Mouse (Mus musculus) limb, embryonic 15.5 days (tissue): ENCODE measurements around the gene Maml2. TPM values are rescaled to one million over a fixed set of nuclear protein-coding genes. Genes with fewer than 3 reads are reported as not detected.

Experiments used
- ATAC-seq: fragments of 200-750 bp; cut with Nextera tagmentation; 2 replicates; pipeline ENCODE4 v1.8.0; 2017; ENCODE audit warnings: low read depth, moderate TSS enrichment; ENCODE audit not compliant: insufficient number of reproducible peaks, low FRiP score, low TSS enrichment
- H3K27ac ChIP-seq: fragments of 300-500 bp; sonication (generic); 2 replicates; pipeline ENCODE4 v1.5.1; 2015; ENCODE audit warnings: moderate library complexity, mild to moderate bottlenecking, inconsistent platforms
- H3K27me3 ChIP-seq: fragments of 300-500 bp; sonication (generic); 2 replicates; pipeline ENCODE4 v1.6.1; 2015; ENCODE audit warnings: inconsistent platforms
- H3K36me3 ChIP-seq: fragments of 300-500 bp; sonication (generic); 2 replicates; pipeline ENCODE4 v1.6.1; 2015; ENCODE audit warnings: inconsistent platforms
- H3K4me1 ChIP-seq: fragments of 300-500 bp; sonication (generic); 2 replicates; pipeline ENCODE4 v1.6.1; 2015; ENCODE audit warnings: inconsistent platforms
- H3K4me2 ChIP-seq: fragments of 300-500 bp; sonication (generic); 2 replicates; pipeline ENCODE4 v1.6.1; 2015; ENCODE audit warnings: mild to moderate bottlenecking, inconsistent platforms
- H3K4me3 ChIP-seq: fragments of 300-500 bp; sonication (generic); 2 replicates; pipeline ENCODE4 v1.5.1; 2015; ENCODE audit warnings: mild to moderate bottlenecking, inconsistent platforms
- H3K9ac ChIP-seq: fragments of 300-500 bp; sonication (generic); 2 replicates; pipeline ENCODE4 v1.6.1; 2015; ENCODE audit warnings: inconsistent platforms
- H3K9me3 ChIP-seq: fragments of 300-500 bp; sonication (generic); 2 replicates; pipeline ENCODE4 v1.6.1; 2016; ENCODE audit warnings: inconsistent platforms
- WGBS: fragments of 180-500 bp; shearing (Covaris S2); methylation state at CpG from one replicate; pipeline ENCODE4 v1.1.7; 2015; 5-methylcytosine and 5-hydroxymethylcytosine counted together
- polyA plus RNA-seq: library from polyadenylated mRNA; unstranded; fragments of >200 nt; fragmentation: Nextera tagmentation; extraction: Ambion mirVana; gene quantifications from 2 replicates; pipeline ENCODE4 v1.2.1, GENCODE M21; 2015

The Maml2 gene
- 10.2 and 10.9 TPM in 2 replicates for polyA plus RNA-seq

GRCm38 (mm10) chr9:13297668-13298512 is at the start of gene Maml2:
Maml2 (plus strand) TSS chr9:13297957.
- Histone ChIP-seq H3K4me3 (peak within 1 kb of the TSS; percentile 51), H3K27ac (peak within 1 kb of the TSS; percentile 81), H3K27me3 (no peaks in the 10 kb centered on the region), H3K4me2 (peak within 1 kb of the TSS; percentile 94), H3K36me3 (no peaks in the 10 kb centered on the region), H3K9ac (peak within 1 kb of the TSS; percentile 47), H3K4me1 (peaks cover 46% of the 10 kb centered on the region), H3K9me3 (no peaks in the 10 kb centered on the region)
- peak; percentile 57 for ATAC-seq
- under 1% methylated on average over 23 of the region's 23 CpGs for WGBS

DNA sequence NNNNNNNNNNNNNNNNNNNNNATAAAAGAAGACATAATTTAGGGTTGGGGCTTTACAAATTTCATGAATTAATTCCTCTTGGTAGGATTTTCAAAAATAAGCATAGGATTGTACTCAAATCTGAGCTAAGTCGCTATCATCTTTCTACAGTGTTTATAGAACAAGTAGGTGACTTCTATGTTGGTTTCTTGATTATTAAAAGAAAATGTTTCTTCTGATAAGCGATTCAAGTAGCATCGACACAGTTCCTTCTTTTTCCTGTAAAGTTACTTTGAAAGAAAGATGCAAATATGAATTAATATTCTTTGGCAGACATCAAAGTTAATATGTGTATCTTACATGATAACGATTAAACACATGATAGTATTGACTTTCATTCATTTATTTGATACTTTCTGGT is 49.7 kb upstream of the Maml2 start:
- Histone ChIP-seq H3K27me3 (no peaks in the 10 kb centered on the region), H3K4me2 (no peak overlapping the region), H3K36me3 (no peaks in the 10 kb centered on the region), H3K4me3 (no peak overlapping the region), H3K4me1 (peaks cover 13% of the 10 kb centered on the region; the same call in 1 of the 2 replicates), H3K9ac (no peak overlapping the region), H3K9me3 (no peaks in the 10 kb centered on the region), H3K27ac (no peak overlapping the region)
- no peak for ATAC-seq
- 96% methylated on average over 4 of the region's 4 CpGs for WGBS

DNA sequence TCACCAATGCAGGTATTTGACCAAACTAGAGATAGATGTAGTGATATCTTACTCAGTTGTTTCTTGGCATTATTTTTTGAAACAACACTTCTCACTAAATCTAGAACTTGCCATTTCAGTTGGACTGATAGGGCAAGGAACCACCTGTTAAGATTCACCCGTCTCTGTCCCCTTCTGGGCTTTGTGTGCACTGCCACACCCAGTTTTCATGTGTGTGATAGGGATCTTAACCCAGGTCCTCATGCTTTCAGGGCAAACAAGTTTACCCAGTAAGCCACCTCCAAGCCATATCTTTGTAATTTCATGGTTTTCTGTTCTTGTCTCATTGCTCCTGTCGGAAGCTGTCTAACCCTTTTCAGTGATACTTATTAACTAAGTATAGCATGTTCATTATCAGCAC is 46.5 kb upstream of the Maml2 start:
- 0 out of 2 replicates have a peak, but pooled peaks cover 4% of the 10 kb centered on the region for H3K4me1 ChIP-seq
- H3K27me3 ChIP-seq = no peaks in the 10 kb centered on the region
- no peak for ATAC-seq
- no peak overlapping the region for H3K27ac ChIP-seq
- WGBS = 64% methylated on average over 2 of the region's 2 CpGs
- H3K4me2 ChIP-seq = no peak overlapping the region
- H3K9me3 ChIP-seq = no peaks in the 10 kb centered on the region
- no peak overlapping the region for H3K9ac ChIP-seq
- no peaks in the 10 kb centered on the region for H3K36me3 ChIP-seq
- H3K4me3 ChIP-seq = no peak overlapping the region

GRCm38 (mm10) chr9:13256726-13257125 is 41.0 kb upstream of the Maml2 start:
- no peaks in the 10 kb centered on the region for H3K9me3 ChIP-seq
- H3K4me1 ChIP-seq = no peaks in the 10 kb centered on the region
- no peak overlapping the region for H3K4me2 ChIP-seq
- ATAC-seq = no peak
- H3K9ac ChIP-seq = no peak overlapping the region
- no peak overlapping the region for H3K27ac ChIP-seq
- H3K4me3 ChIP-seq = no peak overlapping the region
- H3K36me3 ChIP-seq = no peaks in the 10 kb centered on the region
- WGBS = 100% methylated on average over 1 of the region's 1 CpGs
- no peaks in the 10 kb centered on the region for H3K27me3 ChIP-seq

GRCm38 (mm10) chr9:13258173-13258572 is 39.6 kb upstream of the Maml2 start:
- no peaks in the 10 kb centered on the region for H3K27me3 ChIP-seq
- WGBS = 87% methylated on average over 2 of the region's 2 CpGs
- no peak overlapping the region for H3K4me3 ChIP-seq
- no peaks in the 10 kb centered on the region for H3K9me3 ChIP-seq
- H3K9ac ChIP-seq = no peak overlapping the region
- no peak overlapping the region for H3K4me2 ChIP-seq
- H3K4me1 ChIP-seq = no peaks in the 10 kb centered on the region
- H3K27ac ChIP-seq = no peak overlapping the region
- H3K36me3 ChIP-seq = no peaks in the 10 kb centered on the region
- no peak for ATAC-seq

DNA sequence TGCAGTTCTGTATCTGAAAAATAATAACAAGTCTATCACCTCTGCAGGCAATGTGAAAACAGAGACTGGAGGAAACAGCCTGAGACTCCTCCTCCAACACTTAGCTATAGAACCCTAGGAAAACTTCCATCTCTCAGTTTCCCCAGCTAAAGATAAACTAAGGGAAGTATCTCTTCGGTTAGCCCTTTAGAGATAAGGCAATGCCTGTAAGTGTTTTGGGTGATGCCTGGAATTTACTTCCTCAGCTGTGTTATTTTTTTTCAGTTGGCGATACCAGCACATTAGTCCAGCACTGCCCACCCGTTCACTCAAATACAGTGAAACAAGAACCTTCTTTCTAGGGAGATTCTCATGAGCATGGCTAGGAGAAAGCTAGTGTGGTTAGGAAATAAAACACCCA is 36.8 kb upstream of the Maml2 start:
- no peak for ATAC-seq
- no peaks in the 10 kb centered on the region for H3K36me3 ChIP-seq
- 74% methylated on average over 3 of the region's 3 CpGs for WGBS

DNA sequence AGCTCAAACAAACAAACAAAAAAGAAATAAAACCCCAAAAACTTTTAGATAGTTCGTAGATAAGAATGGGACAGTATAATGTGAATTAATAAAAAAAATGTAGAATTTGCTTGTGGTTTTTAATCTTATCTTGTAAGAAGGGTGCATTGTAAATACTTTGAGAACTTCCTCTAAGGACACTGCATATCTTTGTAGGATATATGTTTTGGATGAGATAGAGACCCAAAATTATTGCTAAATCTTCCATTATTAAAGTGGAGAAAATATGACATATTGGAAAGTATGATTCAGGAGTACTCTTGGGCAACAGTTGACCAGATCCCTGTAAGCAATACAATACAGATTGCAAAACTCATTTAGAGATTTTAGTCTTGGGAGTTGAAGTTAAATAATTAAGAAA is 24.5 kb upstream of the Maml2 start:
- ATAC-seq = no peak
- H3K9me3 ChIP-seq = no peaks in the 10 kb centered on the region
- H3K36me3 ChIP-seq = no peaks in the 10 kb centered on the region
- no peak overlapping the region for H3K9ac ChIP-seq
- H3K4me1 ChIP-seq = no peaks in the 10 kb centered on the region
- H3K27ac ChIP-seq = no peak overlapping the region
- H3K4me3 ChIP-seq = no peak overlapping the region
- no peak overlapping the region for H3K4me2 ChIP-seq
- 85% methylated on average over 1 of the region's 1 CpGs for WGBS
- H3K27me3 ChIP-seq = no peaks in the 10 kb centered on the region

More for the DNA sequence above, 36.8 kb upstream of the Maml2 start:
- Histone ChIP-seq H3K4me3 (no peak overlapping the region), H3K9me3 (no peaks in the 10 kb centered on the region), H3K27me3 (no peaks in the 10 kb centered on the region), H3K4me2 (no peak overlapping the region), H3K4me1 (no peaks in the 10 kb centered on the region), H3K27ac (no peak overlapping the region), H3K9ac (no peak overlapping the region)

DNA sequence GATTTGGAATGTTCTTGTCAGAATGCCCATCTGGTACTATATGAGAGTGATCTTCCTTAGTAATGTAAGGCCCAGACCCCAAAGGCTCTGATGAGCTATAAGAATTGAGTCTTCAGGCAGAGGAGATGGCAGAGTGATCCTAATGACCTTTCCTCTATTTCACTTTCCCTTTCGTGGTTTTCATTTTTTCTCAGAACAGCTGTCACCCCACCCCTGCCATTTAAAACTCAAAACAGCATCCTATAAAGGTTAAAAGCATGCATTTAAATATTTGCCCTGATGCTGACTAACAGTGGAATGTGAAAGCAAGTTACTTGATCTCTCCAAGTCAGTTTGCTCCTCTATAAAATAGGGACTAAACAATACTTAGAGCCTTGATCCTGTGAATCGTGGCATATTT is 10.3 kb upstream of the Maml2 start:
- H3K27ac ChIP-seq = no peak overlapping the region
- no peak overlapping the region for H3K4me3 ChIP-seq
- WGBS = 41% methylated on average over 2 of the region's 2 CpGs
- no peaks in the 10 kb centered on the region for H3K9me3 ChIP-seq
- no peak for ATAC-seq
- no peak overlapping the region for H3K9ac ChIP-seq
- no peaks in the 10 kb centered on the region for H3K36me3 ChIP-seq
- H3K4me2 ChIP-seq = no peak overlapping the region
- H3K27me3 ChIP-seq = no peaks in the 10 kb centered on the region
- no peaks in the 10 kb centered on the region for H3K4me1 ChIP-seq

GRCm38 (mm10) chr9:13296274-13297121 is 1.3 kb upstream of the Maml2 start:
- Histone ChIP-seq H3K4me3 (peak overlapping the region; percentile 51), H3K4me2 (peak overlapping the region; percentile 94), H3K9me3 (no peaks in the 10 kb centered on the region), H3K27me3 (no peaks in the 10 kb centered on the region), H3K9ac (peak overlapping the region; percentile 47), H3K36me3 (no peaks in the 10 kb centered on the region), H3K27ac (peak overlapping the region; percentile 81), H3K4me1 (peaks cover 43% of the 10 kb centered on the region)
- peak; percentile 87 for ATAC-seq
- under 1% methylated on average over 28 of the region's 28 CpGs for whole genome bisulfite sequencing

GRCm38 (mm10) chr9:13297122-13297667 is 562 bp upstream of the Maml2 start:
- H3K9ac ChIP-seq = peak overlapping the region; percentile 47
- H3K36me3 ChIP-seq = no peaks in the 10 kb centered on the region
- peak overlapping the region; percentile 94 for H3K4me2 ChIP-seq
- peak overlapping the region; percentile 81 for H3K27ac ChIP-seq
- H3K4me1 ChIP-seq = peaks cover 46% of the 10 kb centered on the region
- ATAC-seq = no peak
- H3K4me3 ChIP-seq = peak overlapping the region; percentile 51
- H3K27me3 ChIP-seq = no peaks in the 10 kb centered on the region
- no peaks in the 10 kb centered on the region for H3K9me3 ChIP-seq
- WGBS = 0% methylated on average over 12 of the region's 12 CpGs

DNA sequence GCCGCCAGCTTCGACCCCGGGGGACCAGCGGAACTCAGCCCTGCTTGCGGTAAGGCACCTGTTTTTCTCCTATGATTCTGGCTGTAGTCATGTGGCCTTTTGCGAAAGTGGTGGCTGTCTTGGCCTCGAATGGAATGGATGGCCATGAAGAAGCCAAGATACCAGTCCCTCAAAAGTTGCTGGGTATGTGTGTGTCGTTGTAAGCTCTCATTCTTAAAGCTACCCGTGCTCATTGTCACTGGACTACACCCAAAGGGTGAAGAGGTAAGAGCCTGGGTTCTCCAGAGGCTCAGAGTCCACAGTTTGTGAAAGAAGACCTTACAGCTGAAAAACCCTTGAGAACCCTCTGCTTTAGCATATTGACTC is 739 bp downstream of the Maml2 start:
- H3K4me1 ChIP-seq = peaks cover 46% of the 10 kb centered on the region
- no peaks in the 10 kb centered on the region for H3K36me3 ChIP-seq
- H3K4me2 ChIP-seq = peak overlapping the region; percentile 94
- H3K27me3 ChIP-seq = no peaks in the 10 kb centered on the region
- ATAC-seq = no peak
- H3K27ac ChIP-seq = no peak overlapping the region
- H3K9me3 ChIP-seq = no peaks in the 10 kb centered on the region
- 29% methylated on average over 9 of the region's 9 CpGs for WGBS
- peak overlapping the region; percentile 47 for H3K9ac ChIP-seq
- H3K4me3 ChIP-seq = peak overlapping the region; percentile 51

DNA sequence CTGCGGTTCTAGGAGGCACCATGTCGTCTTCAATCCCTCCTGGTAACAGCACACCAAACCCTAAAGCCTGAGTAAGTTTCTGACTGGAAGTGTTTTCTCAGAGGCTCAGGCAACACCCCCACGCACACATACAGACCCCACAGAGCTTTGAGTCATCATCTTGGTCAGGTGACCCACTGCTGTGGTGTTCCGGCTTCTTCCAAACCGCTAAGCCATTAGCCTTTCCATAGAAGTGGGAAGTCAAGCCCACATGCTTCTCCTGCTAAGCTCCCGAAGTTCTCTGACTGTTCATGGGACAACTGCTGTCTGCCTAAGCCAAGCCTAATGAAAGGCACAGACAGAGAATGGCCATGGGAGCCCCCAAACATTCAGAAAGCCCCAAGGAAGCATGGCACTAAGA is 1.4 kb downstream of the Maml2 start:
- H3K36me3 ChIP-seq = no peaks in the 10 kb centered on the region
- H3K27ac ChIP-seq = no peak overlapping the region
- H3K4me2 ChIP-seq = peak overlapping the region; percentile 94
- no peak for ATAC-seq
- no peaks in the 10 kb centered on the region for H3K27me3 ChIP-seq
- WGBS = 73% methylated on average over 6 of the region's 6 CpGs
- H3K4me1 ChIP-seq = peaks cover 52% of the 10 kb centered on the region
- H3K4me3 ChIP-seq = peak overlapping the region; percentile 51
- H3K9ac ChIP-seq = no peak overlapping the region
- no peaks in the 10 kb centered on the region for H3K9me3 ChIP-seq
